Mouse (Mus musculus) spleen, adult 12 weeks (tissue): Measurements from ENCODE around the gene Lrrc10.
"Not testable (repeated sequence)": the region's sequence is repeated elsewhere in the genome, so short reads cannot be mapped to it uniquely, and the experiment has no call there.

Experiments used
- DNase-seq: peaks from one replicate; pipeline ENCODE4 v3.0.0; 2022; ENCODE audit warnings: low spot score

Gene Lrrc10

DNA sequence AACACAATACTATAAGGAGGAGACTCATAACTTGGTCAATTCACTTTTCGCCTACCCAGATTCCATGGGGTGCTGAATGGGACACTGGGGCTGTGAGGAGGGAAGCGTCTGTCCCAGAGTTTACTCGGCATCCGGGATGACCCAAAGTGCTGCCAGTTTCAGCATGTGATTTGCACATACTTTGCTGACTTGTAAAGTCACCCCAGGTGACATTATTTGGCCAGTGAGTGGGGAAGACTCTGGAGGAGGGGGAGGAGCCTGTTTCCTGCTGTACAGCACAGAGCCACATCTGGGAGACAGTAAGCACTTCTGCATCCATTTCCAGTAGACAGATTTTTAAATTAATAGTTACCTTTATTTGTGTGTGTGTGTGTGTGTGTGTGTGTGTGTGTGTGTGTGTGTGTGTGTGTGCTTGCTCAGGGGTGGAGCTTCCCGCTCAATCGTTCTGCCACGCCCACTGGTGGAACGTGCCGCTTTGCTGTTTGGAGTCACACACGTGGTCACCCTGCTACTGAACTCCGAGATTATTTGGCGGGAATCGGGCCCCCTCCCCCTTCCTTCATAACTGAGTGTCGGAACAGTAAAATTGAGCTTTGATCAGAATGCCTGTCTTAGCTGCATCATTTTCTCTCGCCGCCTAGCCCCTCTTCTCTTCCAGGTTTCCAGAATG lies 1.5 kb upstream of the Lrrc10 start:
- DNase-seq, result not testable (repeated sequence)

DNA sequence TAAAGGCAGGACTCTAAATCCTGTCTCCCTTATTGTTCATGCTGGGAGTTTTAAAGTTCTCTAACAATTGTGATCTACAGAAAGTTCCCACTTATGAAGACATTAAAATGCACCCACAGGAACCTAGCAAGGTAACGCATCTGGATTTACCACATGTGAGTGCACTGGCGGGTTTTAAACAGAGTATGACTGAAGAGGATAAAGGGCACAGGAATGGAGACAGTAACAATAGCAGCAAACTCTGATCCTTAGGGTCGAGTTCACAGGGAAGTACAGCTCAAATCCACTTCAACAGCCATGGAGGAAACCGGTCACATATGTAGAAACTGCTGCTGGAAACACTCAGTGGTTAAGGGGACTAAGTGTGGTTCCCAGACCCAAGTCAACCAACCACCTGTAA lies 4.1 kb downstream of the Lrrc10 start:
- DNase-seq, result no peak

DNA sequence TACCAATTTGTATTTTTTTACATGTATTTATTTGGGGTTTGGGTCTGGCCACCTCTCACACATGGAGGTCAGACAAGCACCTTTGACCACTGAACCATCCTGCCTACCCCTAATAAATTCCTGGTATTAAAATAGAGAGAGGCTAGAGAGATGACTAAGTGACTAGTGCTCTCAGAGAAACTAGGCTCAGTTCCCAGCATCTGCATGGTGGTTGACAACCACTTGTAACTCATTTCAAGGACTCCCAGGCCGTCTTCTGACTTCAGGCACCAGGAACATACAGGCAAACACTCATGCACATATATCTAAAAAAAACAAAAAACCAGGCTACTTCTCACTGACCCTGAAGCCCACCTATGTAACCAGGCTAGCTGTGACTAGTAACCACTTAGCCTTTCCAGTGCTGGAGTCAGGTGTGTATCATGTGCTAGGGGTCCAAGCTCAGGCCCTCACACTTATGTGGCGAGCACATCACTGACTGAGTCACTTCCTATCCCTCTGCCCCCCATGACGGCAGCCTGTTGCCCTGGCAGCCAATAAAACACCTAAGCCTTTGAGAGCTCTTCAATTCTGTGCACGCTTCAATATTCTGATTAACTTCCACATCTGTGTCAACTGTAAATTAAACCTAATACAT lies 4.9 kb downstream of the Lrrc10 start:
- no peak for DNase-seq

DNA sequence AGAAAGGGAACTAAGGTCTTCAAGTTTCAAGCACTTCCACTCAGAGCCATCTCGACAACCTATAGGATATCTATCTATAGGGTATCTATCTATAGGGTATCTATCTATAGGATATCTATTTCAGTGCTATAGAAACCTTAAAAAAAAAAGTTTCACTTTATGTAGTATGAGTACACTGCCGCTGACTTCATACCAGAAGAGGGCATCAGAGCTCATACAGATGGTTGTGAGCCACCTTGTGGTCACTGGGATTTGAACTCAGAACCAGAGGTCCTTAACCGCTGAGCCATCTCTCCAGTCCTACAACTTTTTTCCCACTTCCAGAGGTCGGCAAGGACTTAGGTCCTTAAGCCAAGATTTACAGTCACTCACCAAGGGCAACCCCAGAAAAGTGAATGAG lies 10.5 kb downstream of the Lrrc10 start:
- DNase-seq, result no peak

DNA sequence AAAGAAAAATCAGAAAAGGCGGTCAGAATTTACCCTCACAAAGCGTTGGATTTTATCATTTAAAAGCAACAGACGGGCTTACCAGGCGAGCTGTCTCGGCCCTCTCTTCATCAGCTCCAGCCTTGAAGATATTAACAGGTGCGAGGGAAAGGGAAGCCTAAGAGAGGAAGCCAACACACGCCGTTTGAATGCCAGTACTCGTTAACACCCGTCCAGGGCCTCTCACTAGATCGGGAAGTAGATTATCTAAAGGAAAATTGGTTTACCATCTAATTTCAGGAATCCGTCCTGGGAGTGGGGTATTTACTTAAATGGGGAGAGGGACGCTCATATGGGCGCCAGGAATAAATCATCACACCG lies 17.7 kb downstream of the Lrrc10 start:
- no peak for DNase-seq

DNA sequence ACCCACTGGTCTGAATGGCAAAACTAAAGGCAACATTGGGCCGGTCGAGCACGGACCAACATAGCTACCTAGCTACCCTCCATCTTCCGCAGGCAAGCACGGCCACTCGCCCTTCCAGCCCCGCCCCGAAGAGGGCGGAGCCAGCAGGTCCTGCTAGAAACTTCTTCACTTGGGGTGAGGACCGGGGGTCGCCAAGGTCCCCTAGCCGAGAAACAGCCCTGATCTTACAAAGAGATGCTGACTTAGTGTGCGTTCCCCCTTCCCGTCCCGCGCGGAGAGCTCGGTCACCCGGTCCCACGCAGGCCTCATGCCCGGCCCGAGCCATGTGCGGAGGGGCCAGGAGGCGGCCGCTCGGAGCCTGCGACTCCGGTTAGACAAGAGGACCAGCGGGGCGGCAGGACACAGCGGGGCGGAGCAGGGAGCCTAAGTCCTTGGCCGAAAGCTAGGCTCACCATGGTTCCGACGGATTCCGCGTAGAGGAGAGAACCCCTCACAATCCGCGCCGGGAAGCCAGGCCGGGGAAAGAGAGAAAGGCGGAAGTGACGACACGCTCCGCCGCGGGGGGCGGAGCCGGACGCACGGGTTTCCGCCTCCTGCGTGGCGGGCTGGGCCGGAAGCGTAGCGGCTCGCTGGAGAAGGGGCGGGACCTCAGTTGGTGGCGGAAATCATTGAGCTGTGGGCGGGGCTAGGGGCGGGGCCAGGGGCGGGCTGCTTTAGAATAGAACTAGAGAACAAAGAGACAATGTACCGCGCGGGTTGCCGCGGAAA lies 18.3 kb downstream of the Lrrc10 start, which contains the start of gene Cct2:
Gene Cct2 (minus strand): TSS at position 561 of the 768 bp plus-strand sequence.
- peak; percentile 94 for DNase-seq

DNA sequence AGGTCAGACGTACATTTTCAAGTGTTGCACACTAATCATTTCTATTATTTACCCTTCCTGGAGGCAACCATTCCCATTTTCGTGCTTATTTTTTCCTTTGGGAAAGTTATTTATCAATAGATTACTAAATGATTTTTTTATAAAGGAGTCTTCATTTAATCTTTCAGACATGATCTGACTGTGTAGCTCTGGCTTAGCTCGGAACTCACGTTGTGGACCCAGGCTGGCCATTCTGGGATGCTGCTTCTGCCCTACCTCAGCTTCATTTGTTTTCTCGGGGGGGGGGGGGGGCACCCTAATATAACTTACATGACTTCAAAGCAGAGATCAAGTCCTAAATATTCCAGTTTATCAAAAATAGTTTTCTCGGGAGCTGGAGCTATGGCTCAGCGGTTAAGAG lies 18.9 kb downstream of the Lrrc10 start:
- DNase-seq, result no peak

DNA sequence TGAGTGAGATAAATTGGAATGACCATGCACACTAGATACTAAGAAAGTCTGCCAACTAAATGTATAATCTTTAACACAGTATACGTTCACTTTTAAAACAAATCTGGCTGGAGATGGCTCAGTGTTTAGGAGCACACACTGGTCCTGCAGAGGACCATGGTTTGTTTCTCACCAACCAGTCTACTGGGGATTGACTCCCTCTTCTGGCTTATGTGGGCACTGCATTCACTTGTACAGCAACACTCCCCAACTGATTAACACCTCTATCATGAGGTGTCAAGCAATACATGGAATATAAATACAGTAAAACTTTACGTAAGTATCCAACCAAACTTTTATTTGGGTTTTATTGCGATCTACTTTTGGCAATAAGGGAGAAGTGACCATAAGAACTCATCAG lies 24.0 kb downstream of the Lrrc10 start:
- no peak for DNase-seq

DNA sequence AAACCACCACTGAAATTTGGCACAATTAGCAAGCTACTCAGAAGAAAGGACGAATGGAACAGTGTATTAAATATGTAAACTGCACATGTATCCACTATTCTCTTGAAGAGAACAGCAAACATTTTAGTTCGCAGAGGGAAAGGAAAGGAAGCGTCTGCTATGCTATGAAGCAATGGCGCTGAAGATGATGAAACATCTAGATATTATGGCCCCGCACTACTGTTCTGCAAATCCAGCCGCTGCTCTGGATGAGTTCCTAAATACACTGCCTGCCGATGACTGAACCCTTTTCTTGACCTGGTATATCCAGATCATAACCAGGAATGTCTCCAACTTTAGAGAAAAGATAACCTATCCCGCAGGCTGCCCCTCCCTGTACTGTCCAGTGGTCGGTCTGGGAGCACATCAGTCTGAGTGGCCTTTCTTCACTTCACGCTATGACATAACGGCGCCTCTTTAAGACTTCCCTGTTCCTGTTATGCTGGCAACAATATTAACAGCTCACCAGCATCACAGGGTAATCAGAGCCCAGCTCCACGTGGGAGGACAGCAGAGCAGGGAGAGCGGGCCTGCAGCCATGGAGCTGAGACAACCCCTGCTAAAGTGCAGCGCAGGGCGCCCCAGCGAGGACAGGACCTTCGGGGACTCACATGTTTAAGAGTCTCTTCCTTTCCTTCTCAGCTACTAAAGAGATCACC lies 27.2 kb downstream of the Lrrc10 start:
- no peak for DNase-seq

DNA sequence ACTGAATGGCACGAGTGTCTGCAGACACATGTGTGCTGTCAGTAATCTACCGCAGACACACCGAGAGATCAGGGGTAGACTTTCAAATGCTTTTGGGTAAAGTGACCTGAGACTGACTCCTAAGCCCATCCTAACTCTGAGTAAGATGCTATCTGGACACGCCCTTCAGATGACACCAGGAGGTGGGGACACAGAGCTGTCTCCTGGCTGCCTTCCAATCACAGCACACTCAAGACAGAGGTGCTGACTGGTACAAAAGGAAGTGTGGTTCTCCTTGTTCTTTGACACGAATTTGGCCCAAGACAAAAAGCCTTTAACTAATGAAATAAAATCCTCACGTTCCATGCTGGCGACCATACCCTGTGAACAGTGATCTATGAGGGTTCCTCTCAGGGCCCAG lies 28.0 kb downstream of the Lrrc10 start:
- DNase-seq, result no peak

DNA sequence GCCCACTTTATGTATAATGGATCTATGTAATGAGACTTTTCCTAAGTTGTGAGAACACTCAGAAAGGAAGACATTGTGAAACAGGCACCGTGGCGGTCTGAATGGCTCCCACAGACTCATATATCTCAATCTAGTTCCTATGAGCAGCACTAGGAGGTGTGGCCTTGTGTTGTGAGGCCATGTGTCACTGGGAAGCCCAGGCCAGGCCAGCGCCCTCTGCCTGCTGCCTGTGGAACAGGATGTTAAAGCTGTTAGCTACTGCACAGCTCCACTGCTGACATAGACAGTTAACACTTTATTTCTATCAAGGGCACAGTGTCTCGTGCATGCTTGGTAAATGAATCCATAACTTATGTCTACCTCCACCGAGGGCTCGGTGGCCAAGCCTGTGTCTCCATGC lies 33.1 kb downstream of the Lrrc10 start:
- no peak for DNase-seq

DNA sequence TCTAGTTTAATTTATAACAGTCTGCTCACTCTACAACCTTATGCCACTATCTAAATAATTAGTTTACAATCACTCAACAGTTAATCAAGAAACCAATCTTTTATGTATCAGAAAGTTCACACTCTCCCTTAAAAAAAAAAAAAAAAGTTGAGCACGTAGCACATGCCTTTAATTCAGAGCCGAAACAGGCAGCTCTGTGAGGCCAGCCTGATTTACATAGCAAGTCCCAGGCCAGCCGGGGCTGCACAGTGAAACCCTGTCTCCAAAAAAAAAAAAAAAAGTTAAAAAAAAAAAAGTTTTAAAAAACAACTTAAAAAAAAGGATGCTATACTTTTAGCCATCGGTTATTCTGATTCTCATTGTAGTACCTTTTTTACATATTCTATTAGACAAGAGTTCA lies 36.2 kb downstream of the Lrrc10 start:
- no peak for DNase-seq

DNA sequence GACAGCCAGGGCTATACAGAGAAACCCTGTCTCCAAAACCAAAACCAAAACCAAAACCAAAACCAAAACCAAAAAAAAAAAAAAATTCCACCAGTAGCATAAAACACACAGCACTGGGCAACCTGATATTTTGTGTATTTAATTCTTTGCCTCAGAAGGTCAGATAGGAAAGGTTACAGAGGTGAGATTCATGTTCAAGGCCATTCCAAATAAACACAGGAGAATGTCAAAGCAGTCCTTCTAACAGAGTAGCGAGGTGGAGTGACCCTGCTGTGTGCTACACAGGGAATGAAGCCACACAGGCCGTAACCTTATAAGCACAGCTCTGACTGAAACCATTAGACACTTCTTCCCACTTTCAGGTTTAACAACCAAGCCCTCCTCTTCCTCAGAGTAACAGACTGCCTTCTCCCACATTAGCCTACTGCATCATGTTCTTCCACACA lies 36.8 kb downstream of the Lrrc10 start:
- DNase-seq, result no peak

DNA sequence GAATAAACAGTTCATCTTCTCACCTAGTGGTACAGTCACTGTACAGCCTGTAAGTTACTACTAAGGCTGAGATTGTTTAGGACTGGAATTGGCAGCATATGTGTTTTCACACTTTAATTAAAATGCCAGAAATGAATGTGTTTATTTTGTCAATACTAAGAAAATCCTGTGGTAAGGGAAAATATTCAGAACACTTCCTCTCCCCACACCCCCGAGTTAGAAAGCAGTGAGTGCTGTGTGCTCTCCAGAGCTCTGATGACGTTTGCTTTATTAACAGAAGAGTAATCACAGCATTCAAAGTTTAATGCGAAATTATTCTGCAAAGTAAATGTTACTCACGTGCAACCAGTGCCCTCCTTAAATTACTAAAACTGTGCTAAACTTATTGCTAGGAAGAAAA lies 44.5 kb downstream of the Lrrc10 start:
- no peak for DNase-seq

DNA sequence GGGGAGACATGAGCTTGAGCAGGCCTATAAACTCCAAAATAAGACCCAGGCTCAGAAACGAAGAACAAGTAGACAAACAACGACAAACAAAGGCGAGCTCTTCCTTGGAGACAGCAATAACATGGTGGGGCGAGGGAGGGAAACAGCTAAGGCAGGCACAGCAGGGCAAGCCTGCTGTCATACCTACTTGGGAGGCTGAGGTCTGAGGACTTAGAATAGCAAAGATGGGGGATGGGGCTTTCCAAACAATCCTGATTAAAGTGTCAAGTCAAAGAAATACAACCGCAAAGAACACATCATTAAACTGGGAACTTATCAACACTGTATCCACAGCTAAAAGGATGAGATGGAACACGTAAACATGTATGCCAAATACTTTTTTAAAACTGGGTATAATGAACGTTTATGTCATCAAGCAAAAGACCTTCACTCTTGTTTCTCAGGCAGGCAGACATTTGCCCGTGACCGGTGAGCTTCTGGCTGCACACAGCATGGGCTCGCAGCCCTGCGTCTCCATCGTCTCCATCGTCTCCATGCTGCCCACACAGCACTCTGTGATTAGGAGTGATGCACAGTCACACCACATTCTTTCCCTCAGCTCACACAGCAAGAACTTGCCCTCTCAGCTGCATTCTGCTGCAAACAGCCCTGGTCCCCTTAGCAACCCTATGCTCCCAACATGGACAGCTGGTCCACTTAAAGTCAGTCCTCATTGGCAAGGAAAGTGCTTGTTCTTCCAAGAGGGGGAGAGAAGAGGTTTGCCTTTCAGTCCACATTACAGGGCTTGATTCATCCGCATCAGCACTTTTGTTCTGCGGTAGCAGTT lies 49.6 kb downstream of the Lrrc10 start:
- no peak for DNase-seq

DNA sequence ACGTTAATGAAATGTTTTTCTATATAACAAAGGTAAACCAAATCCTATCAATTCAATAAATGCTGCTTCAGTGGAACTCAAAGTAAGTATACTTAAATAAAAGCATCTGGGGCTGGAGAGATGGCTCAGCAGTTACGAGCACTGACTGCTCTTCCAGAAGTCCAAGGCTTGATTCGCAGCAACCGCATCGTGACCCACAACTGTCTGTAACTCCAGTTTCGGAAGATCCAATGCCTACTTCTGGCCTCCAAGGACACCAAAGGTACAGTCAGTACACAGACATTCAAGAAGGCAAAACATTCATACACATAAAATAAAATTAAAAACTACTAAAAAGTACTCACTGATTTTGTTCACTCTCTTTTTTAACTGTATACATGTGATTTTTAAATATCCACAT lies 51.0 kb downstream of the Lrrc10 start:
- no peak for DNase-seq
